Mouse (Mus musculus) testis, adult 2 months (tissue): Measurements from ENCODE around the gene Sptb. TPM values are rescaled to one million over a fixed set of nuclear protein-coding genes. Genes with fewer than 3 reads are reported as not detected.
A peak's percentile ranks its signal among the peaks of the same experiment; 100 is the strongest.

Experiments used
- H3K27ac ChIP-seq: fragments of 200-500 bp; 2 replicates; pipeline ENCODE4 v1.5.1; 2012; ENCODE audit warnings: low read depth, low read length; ENCODE audit not compliant: control insufficient read depth, insufficient read depth
- H3K27me3 ChIP-seq: fragments of 200-500 bp; 2 replicates; pipeline ENCODE4 v1.6.1; 2012; ENCODE audit warnings: mild to moderate bottlenecking, low read length, moderate library complexity; ENCODE audit not compliant: control insufficient read depth, insufficient read depth
- H3K36me3 ChIP-seq: fragments of 200-500 bp; 2 replicates; pipeline ENCODE4 v1.6.1; 2012; ENCODE audit warnings: mild to moderate bottlenecking, low read length; ENCODE audit not compliant: control insufficient read depth, insufficient read depth
- H3K4me1 ChIP-seq: fragments of 200-500 bp; 2 replicates; pipeline ENCODE4 v1.6.1; 2012; ENCODE audit warnings: low read length; ENCODE audit not compliant: control insufficient read depth, insufficient read depth
- H3K4me3 ChIP-seq: fragments of 200-500 bp; 2 replicates; pipeline ENCODE4 v1.5.1; 2012; ENCODE audit warnings: low read depth, mild to moderate bottlenecking, low read length, moderate library complexity, mixed read lengths; ENCODE audit not compliant: control insufficient read depth
- CTCF ChIP-seq: fragments of 200-500 bp; IDR thresholded peaks from 2 replicates; pipeline ENCODE4 v1.5.1; 2012; ENCODE audit warnings: low read depth, mild to moderate bottlenecking, inconsistent platforms, low read length, moderate library complexity; ENCODE audit not compliant: control insufficient read depth, insufficient read depth, insufficient replicate concordance
- POLR2A ChIP-seq: fragments of 200-500 bp; IDR thresholded peaks from 2 replicates; pipeline ENCODE4 v1.6.1; 2012; ENCODE audit warnings: low read depth, mild to moderate bottlenecking, inconsistent platforms, low read length, moderate library complexity; ENCODE audit not compliant: control insufficient read depth
- polyA plus RNA-seq: library from polyadenylated mRNA; depleted of rRNA; stranded (reverse); fragments of >200 nt; gene quantifications from 2 replicates; pipeline ENCODE4 v1.2.3, GENCODE M21; 2012; rRNA removed

Sptb gene
- polyA plus RNA-seq = 3.9 and 4.0 TPM in 2 replicates

DNA sequence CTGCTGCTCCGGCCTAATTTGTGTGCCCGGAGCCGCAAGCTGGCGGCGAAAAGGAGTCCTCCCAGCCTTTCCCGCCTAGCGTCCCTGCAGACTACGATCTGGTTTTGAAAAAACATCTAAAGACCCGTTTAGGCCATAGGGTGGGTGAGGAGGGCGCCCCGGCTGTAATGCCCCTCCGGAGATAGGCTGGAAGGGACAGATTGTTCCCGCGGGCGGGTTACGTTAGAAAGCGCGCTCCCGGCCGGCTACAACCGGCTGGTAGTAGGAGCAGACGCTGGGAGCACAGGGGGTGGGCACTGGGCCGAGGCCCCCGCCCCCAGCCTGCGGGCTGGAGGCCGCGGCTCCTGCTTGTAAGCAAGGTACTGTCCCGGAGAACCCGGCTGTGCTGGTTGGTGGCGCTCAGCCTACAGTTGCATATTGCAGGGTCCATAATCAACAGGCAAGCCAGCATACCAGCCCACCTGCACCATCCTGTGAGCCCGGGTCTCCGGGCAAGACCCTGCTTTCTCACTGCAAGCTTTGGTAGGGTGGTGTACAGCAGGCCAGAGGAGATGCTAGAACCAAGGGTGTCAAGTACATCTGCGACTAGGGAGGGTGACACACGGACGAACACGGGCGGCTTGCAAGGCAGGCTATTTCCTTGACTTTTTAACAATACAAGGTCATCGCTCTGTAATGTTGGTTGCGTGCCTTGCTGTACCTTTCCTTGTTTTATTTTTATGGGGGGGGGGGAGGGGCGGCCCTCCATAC lies at the start of gene Sptb:
Gene Sptb (minus strand): TSS at position 197 of the 750 bp plus-strand sequence.
- Histone ChIP-seq H3K27ac (0 out of 2 replicates have a peak within 1 kb of the TSS, but pooled peaks have one; percentile 14), H3K27me3 (peaks cover 2% of the 10 kb centered on the region; the same call in 1 of the 2 replicates), H3K4me1 (peaks cover 7% of the 10 kb centered on the region; the same call in 1 of the 2 replicates), H3K4me3 (peak within 1 kb of the TSS; percentile 88), H3K36me3 (no peaks in the 10 kb centered on the region)
- no peak for TF ChIP-seq CTCF
- TF ChIP-seq POLR2A = no peak

DNA sequence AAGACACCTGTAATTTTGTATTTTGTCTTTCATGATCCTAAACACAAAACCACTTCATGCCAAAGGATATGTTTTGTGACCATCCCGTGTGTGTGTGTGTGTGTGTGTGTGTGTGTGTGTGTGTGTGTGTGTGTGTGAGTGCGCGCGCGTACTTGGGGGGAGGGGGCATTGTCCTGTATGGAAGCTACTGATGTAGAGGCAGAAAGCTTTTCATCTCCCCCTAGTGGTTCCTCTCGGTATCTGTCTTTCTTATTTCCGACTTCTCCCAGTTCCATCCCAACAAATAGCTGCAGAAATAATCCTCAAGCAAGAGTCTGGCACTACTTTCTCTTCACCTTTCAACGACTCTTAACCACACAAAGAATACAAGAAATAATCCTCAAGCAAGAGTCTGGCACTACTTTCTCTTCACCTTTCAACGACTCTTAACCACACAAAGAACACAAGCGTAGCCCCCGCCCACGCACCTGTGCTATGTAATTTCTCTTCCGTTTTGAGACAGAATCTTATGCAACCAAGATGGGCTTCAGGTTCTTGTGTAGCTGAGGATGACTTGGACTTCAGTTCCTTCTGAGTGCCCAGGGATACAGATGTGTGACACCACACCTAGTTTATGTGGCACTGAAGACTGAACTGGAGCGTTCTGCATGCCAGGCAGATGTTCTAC lies 42.4 kb upstream of the Sptb start:
- TF ChIP-seq CTCF (peak; percentile 38; the same call in 1 of the 2 replicates), POLR2A (no peak)
- Histone ChIP-seq H3K27me3 (no peaks in the 10 kb centered on the region), H3K36me3 (no peaks in the 10 kb centered on the region), H3K27ac (no peak overlapping the region), H3K4me1 (no peaks in the 10 kb centered on the region; the same call in 1 of the 2 replicates), H3K4me3 (no peak overlapping the region)

- H3K27me3 ChIP-seq = no peaks in the 10 kb centered on the region
- TF ChIP-seq CTCF (no peak), POLR2A (no peak)
- H3K4me3 ChIP-seq = no peak overlapping the region
- no peak overlapping the region for H3K27ac ChIP-seq
- H3K36me3 ChIP-seq = no peaks in the 10 kb centered on the region
- no peaks in the 10 kb centered on the region; the same call in 1 of the 2 replicates for H3K4me1 ChIP-seq
Observed at GRCm38 (mm10) chr12:76750866-76751459, 40.6 kb upstream of the Sptb start.

DNA sequence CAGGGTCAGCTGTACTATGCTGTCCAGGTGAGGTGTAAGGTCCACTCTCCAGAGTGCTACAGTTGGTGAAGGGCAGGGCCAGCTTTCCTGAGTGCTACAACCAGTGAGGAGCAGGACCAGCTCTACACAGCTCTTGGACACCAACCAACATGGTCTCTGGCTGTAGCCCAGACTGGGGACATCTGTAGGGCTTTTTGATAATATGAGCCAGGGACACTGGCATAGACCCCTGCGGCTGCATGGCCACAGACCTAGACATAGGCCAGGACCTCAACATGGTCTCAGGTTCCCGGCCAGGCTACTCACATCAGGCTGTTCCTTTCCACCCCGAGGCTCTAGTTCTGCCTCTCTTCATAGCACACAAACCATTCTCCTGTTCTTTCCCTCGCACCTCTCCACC lies 17.6 kb upstream of the Sptb start:
- Histone ChIP-seq H3K27ac (no peak overlapping the region), H3K36me3 (no peaks in the 10 kb centered on the region), H3K27me3 (no peaks in the 10 kb centered on the region), H3K4me3 (no peak overlapping the region), H3K4me1 (no peaks in the 10 kb centered on the region)
- no peak for TF ChIP-seq CTCF
- TF ChIP-seq POLR2A = no peak

GRCm38 (mm10) chr12:76722026-76722425 lies 11.7 kb upstream of the Sptb start:
- Histone ChIP-seq H3K4me3 (no peak overlapping the region), H3K4me1 (no peaks in the 10 kb centered on the region), H3K27me3 (no peaks in the 10 kb centered on the region), H3K36me3 (no peaks in the 10 kb centered on the region), H3K27ac (no peak overlapping the region)
- TF ChIP-seq CTCF = no peak
- no peak for TF ChIP-seq POLR2A

DNA sequence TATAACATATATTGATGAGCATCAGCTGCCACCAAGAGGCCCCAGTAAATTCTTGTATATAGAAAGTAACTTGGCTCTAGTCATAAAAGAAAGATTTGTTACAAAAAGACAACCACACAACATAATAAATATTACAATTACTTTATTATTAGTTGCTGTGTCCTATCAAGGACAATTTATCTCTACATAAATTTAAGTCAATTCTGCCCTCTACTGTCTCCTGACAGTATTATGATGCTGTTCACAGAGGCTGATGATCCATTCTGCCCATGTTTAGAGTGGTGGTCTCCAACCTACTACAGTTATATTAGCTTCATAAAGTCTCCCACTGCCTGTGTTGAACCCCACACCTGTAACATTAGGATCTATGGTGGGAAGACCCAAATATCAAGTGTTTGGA lies 10.2 kb upstream of the Sptb start:
- H3K27ac ChIP-seq = no peak overlapping the region

DNA sequence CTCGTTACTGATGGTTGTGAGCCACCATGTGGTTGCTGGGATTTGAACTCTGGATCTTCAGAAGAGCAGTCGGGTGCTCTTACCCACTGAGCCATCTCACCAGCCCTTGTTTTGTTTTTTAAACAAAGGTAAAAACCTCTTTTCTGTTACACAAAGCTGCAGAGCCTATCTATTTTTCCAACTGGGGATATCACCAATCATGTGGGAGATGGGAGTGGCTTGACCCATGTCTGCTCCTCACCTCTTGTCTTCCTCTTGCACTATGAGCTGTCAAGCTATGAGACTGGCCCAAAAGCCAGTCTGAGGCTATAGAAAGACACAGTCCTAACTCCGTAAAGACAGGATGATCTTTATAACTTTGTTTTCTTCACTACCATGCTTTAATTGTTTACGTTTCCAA lies 8.0 kb upstream of the Sptb start:
- Histone ChIP-seq H3K4me1 (no peaks in the 10 kb centered on the region), H3K27me3 (no peaks in the 10 kb centered on the region), H3K27ac (no peak overlapping the region), H3K36me3 (no peaks in the 10 kb centered on the region), H3K4me3 (no peak overlapping the region)
- TF ChIP-seq POLR2A = no peak

More for the DNA sequence above, 10.2 kb upstream of the Sptb start:
- Histone ChIP-seq H3K27me3 (no peaks in the 10 kb centered on the region), H3K4me1 (no peaks in the 10 kb centered on the region), H3K36me3 (no peaks in the 10 kb centered on the region), H3K4me3 (no peak overlapping the region)
- TF ChIP-seq POLR2A (no peak), CTCF (no peak)
